Mouse (Mus musculus) heart, postnatal 0 days (tissue): ENCODE measurements around the gene Fbxl19. TPM values are rescaled to one million over a fixed set of nuclear protein-coding genes. Genes with fewer than 3 reads are reported as not detected.

Experiments used
- ATAC-seq: fragments of 200-750 bp; cut with Nextera tagmentation; 2 replicates; pipeline ENCODE4 v1.8.0; 2017; ENCODE audit warnings: low read depth, moderate number of reproducible peaks, moderate library complexity; ENCODE audit not compliant: insufficient read depth
- DNase-seq: peaks from one replicate; pipeline ENCODE4 v3.0.0-alpha.2; 2016; ENCODE audit warnings: low spot score
- H3K27ac ChIP-seq: fragments of 300-500 bp; sonication (generic); 2 replicates; pipeline ENCODE4 v1.5.1; 2014; ENCODE audit warnings: low read depth, mild to moderate bottlenecking
- H3K27me3 ChIP-seq: fragments of 300-500 bp; sonication (generic); 2 replicates; pipeline ENCODE4 v1.6.1; 2014; ENCODE audit warnings: low read length, mixed read lengths; ENCODE audit not compliant: control insufficient read depth, insufficient read depth
- H3K36me3 ChIP-seq: fragments of 300-500 bp; sonication (generic); replicated peaks from 2 replicates; pipeline ENCODE4 v1.6.1; 2014; ENCODE audit warnings: low read length, mixed read lengths; ENCODE audit not compliant: control insufficient read depth, insufficient read depth
- H3K4me1 ChIP-seq: fragments of 300-500 bp; sonication (generic); 2 replicates; pipeline ENCODE4 v1.6.1; 2014; ENCODE audit warnings: antibody characterized with exemption; ENCODE audit not compliant: control insufficient read depth, insufficient read depth
- H3K4me2 ChIP-seq: fragments of 300-500 bp; sonication (generic); 2 replicates; pipeline ENCODE4 v1.6.1; 2014; ENCODE audit warnings: low read depth, mild to moderate bottlenecking, low read length, moderate library complexity
- H3K4me3 ChIP-seq: fragments of 300-500 bp; sonication (generic); 2 replicates; pipeline ENCODE4 v1.5.1; 2014; ENCODE audit warnings: low read depth, low read length
- H3K9ac ChIP-seq: fragments of 300-500 bp; sonication (generic); replicated peaks from 2 replicates; pipeline ENCODE4 v1.6.1; 2014; ENCODE audit warnings: low read depth, low read length, mixed read lengths
- H3K9me3 ChIP-seq: fragments of 300-500 bp; sonication (generic); replicated peaks from 2 replicates; pipeline ENCODE4 v1.6.1; 2016; ENCODE audit warnings: low read length; ENCODE audit not compliant: control insufficient read depth
- CTCF ChIP-seq: IDR thresholded peaks from 2 replicates; pipeline ENCODE4 v1.5.1; 2016; ENCODE audit warnings: antibody characterized with exemption, control low read depth, low read depth
- EP300 ChIP-seq: IDR thresholded peaks from 2 replicates; pipeline ENCODE4 v1.6.1; 2016; ENCODE audit warnings: antibody characterized with exemption, low read depth
- WGBS: fragments of 180-500 bp; shearing (Covaris S2); extraction: QIAGEN DNeasy Blood & Tissue Kit; methylation state at CpG from one replicate; pipeline ENCODE4 v1.1.7; 2014; 5-methylcytosine and 5-hydroxymethylcytosine counted together
- polyA plus RNA-seq: library from polyadenylated mRNA; unstranded; fragments of >200 nt; fragmentation: Nextera tagmentation; extraction: Ambion mirVana; gene quantifications from 2 replicates; pipeline ENCODE4 v1.2.1, GENCODE M21; 2015
- total RNA-seq: library from RNA; depleted of rRNA; stranded (reverse); fragments of >200 nt; gene quantifications from 2 replicates; pipeline ENCODE4 v1.2.3, GENCODE M21; 2014; ENCODE audit warnings: low replicate concordance

The Fbxl19 gene
- total and polyA plus RNA-seq, 2 experiments from 2014 or later = 0.42 to 21.6 TPM

DNA sequence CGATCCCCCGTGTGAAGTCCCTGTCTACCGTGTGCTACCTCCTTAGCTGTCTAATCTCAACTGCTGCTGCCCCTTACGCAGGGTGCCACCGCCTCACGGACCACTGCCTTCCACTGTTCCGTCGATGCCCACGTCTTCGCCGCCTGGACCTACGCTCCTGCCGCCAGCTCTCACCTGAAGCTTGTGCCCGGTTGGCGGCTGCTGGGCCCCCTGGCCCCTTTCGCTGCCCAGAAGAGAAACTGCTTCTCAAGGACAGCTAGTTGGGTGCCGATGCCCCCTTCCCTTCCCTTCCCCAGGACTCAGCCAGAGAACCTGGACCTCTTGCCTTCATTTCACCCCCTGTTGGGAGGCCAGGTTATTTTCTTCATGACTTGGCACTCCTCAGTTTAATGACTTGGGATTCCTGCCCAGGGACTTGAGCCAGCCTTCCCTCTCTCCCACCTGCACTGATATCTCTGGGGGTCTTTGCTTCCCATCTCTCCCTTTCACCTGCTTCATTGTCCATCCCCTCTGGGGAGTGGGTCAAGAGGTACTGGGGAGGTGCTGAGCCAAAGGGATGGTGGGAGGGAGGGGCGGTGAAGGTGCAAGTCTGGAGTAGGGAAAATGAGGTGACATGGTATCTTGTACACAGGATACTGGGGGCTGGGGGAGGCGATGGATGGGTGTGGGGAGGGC is 23.5 kb downstream of the Fbxl19 start:
- DNase-seq (no peak), ATAC-seq (no peak)
- Histone ChIP-seq H3K4me1 (peaks cover 12% of the 10 kb centered on the region), H3K27me3 (no peaks in the 10 kb centered on the region), H3K4me2 (no peak overlapping the region), H3K27ac (no peak overlapping the region), H3K9me3 (no peaks in the 10 kb centered on the region), H3K4me3 (no peak overlapping the region), H3K9ac (no peak overlapping the region), H3K36me3 (peaks cover 37% of the 10 kb centered on the region)
- TF ChIP-seq EP300 (no peak), CTCF (no peak)
- WGBS = 91% methylated on average over 19 of the region's 19 CpGs

DNA sequence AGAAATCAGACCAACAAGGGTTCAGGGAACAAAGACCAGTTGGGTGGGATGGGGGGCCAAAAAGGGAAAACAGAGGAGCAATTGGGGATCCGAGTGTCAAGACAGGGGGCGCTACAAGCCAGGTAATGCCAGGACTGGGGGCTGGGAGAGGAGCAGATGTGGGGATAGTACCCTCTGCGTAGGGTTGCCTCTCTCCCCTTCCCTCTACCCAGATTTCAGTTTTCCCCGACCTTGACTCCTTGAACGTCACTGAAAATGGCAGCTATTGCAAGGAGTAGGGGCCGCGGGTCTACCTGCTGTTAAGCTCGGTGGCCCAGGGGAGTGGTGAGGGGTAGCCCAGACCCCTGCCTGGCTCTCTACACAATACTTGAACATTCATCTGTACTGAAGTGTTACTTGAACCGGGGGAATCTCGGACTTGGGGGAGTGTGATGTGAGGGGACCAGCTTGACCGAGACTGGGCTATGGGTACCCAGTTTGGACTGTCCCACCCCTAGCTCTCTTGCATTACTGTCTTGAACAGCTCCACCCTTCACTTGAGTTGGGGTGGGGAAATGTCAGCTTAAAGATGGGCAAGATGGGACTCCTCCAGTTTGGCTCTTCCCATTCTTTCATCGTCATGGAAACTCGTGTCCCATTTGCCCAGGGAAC is 24.1 kb downstream of the Fbxl19 start:
- H3K9me3 ChIP-seq = no peaks in the 10 kb centered on the region
- 64% methylated on average over 13 of the region's 13 CpGs for WGBS
- H3K4me2 ChIP-seq = no peak overlapping the region
- DNase-seq (no peak), ATAC-seq (no peak)
- H3K4me1 ChIP-seq = peaks cover 12% of the 10 kb centered on the region
- H3K4me3 ChIP-seq = no peak overlapping the region
- H3K27ac ChIP-seq = no peak overlapping the region
- no peaks in the 10 kb centered on the region for H3K27me3 ChIP-seq
- H3K36me3 ChIP-seq = peaks cover 32% of the 10 kb centered on the region
- no peak overlapping the region for H3K9ac ChIP-seq
- no peak for TF ChIP-seq EP300
- no peak for TF ChIP-seq CTCF

DNA sequence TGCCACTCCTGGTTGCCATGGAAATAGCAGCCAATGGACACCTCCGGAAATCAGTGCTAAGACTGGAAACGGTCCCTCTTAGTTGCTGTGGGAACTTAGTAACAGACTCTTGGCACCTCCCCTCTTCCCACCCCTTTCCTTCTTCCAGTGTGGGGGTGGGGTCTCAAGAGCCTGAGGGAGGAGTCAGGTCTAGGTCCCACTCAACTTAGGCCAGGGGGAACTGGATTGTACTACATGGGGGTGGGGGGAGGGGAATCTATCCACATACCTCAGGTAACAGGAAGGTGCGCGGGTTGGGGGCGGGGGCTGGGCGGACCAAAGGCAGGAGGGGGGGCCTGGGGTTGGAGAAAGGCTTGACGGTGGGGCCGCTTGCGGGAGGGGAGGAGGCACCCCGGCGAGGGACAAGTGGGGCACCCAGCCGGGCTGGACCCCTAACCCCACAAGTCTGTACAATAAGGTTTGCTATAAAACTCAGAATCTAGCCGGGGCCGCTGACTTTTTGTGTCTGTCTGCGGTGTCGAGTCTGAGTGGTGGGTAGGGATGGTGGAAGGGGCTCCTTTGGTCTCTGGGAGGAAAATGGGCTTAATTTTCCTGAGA is 24.8 kb downstream of the Fbxl19 start:
- 3% methylated on average over 16 of the region's 16 CpGs for WGBS
- Histone ChIP-seq H3K4me3 (peak overlapping the region; percentile 69), H3K27ac (peak overlapping the region; percentile 85), H3K36me3 (peaks cover 26% of the 10 kb centered on the region), H3K27me3 (no peaks in the 10 kb centered on the region), H3K9ac (peak overlapping the region; percentile 86), H3K4me1 (peaks cover 12% of the 10 kb centered on the region), H3K4me2 (peak overlapping the region; percentile 82), H3K9me3 (no peaks in the 10 kb centered on the region)
- TF ChIP-seq EP300 (no peak), CTCF (no peak)
- peak; percentile 88 for ATAC-seq
- DNase-seq = peak; percentile 98

DNA sequence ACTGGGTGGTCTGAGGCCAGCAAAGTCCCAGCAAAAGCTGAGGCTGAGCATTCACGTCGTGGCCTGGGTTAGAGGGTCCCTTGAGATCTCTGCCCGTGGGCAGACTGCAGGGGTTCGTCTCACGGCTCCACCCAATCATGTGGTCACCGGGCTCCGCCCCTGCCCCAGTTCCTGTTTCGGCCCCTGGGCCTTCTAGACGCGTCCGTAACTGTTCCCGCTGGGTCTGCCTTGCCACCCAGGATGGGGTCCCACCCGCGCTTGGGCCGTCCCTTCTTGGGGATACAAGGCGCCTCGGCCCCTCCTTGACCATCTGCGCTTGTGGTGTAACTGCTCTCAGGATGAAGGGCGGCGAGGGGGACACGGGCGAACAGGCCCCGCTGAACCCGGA is 25.3 kb downstream of the Fbxl19 start, which contains the start of gene Orai3:
Gene Orai3, plus strand, starts transcription at position 165 of the 388 bp plus-strand sequence.
- ATAC-seq = peak; percentile 73
- 0 out of 2 replicates have a peak, but pooled peaks have one; percentile 47 for TF ChIP-seq EP300
- TF ChIP-seq CTCF = no peak

DNA sequence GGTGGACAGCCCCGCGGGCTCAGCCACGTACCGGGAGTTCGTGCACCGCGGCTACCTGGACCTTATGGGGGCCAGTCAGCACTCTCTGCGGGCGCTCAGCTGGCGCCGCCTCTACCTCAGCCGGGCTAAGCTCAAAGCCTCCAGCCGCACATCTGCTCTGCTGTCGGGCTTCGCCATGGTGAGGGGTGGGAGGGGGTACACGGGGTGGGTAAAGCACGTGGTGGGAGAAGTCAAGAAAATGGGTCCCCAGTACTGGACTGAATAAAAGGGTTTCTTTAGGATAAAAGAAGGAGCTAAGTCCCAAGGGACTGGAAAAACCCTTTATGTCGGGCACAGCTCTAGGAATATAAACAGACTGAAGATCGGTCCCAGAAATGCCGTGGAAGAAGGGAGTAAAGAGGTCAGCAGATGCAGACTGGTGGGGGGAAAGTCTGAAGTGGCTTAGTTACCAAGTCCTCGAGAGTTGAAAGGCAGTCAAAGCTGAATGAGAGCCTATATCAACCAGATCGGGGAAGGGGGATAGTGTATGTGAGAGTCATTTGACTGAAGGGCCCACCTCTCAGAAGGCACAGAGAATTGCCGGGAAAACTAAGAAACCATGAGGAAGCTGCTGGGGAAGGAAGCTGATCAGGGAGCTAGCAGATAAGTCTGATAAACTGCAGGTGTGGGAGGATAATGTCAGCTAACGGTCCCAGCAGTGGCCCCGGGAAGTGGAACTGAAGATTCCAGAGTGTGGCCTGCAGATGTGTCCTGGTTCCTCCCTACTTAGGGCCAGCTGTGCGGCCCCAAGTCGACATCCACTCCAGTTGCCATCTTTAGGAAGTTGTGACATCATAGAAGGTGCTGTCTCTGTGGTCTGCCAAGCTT is 25.9 kb downstream of the Fbxl19 start:
- Histone ChIP-seq H3K9ac (peak overlapping the region; percentile 86), H3K36me3 (peaks cover 16% of the 10 kb centered on the region), H3K4me2 (peak overlapping the region; percentile 82), H3K4me1 (peaks cover 12% of the 10 kb centered on the region), H3K4me3 (peak overlapping the region; percentile 69), H3K27me3 (no peaks in the 10 kb centered on the region), H3K27ac (peak overlapping the region; percentile 85), H3K9me3 (no peaks in the 10 kb centered on the region)
- peak; percentile 10; the same call in 1 of the 2 replicates for ATAC-seq
- no peak for TF ChIP-seq EP300
- no peak for TF ChIP-seq CTCF
- 4% methylated on average over 27 of the region's 27 CpGs for WGBS
- DNase-seq = no peak

More for the DNA sequence above, 25.3 kb downstream of the Fbxl19 start, which contains the start of gene Orai3:
- peak within 1 kb of the TSS; percentile 82 for H3K4me2 ChIP-seq
- peak within 1 kb of the TSS; percentile 86 for H3K9ac ChIP-seq
- DNase-seq = peak; percentile 72
- 1% methylated on average over 21 of the region's 24 CpGs for WGBS
- H3K36me3 ChIP-seq = peaks cover 22% of the 10 kb centered on the region
- peak within 1 kb of the TSS; percentile 69 for H3K4me3 ChIP-seq
- H3K4me1 ChIP-seq = peaks cover 12% of the 10 kb centered on the region
- H3K27ac ChIP-seq = peak within 1 kb of the TSS; percentile 85
- H3K9me3 ChIP-seq = no peaks in the 10 kb centered on the region
- no peaks in the 10 kb centered on the region for H3K27me3 ChIP-seq
